Mouse (Mus musculus): Measurements from ENCODE around the gene Tectb.
A peak's percentile ranks its signal among the peaks of the same experiment; 100 is the strongest.

DNA sequence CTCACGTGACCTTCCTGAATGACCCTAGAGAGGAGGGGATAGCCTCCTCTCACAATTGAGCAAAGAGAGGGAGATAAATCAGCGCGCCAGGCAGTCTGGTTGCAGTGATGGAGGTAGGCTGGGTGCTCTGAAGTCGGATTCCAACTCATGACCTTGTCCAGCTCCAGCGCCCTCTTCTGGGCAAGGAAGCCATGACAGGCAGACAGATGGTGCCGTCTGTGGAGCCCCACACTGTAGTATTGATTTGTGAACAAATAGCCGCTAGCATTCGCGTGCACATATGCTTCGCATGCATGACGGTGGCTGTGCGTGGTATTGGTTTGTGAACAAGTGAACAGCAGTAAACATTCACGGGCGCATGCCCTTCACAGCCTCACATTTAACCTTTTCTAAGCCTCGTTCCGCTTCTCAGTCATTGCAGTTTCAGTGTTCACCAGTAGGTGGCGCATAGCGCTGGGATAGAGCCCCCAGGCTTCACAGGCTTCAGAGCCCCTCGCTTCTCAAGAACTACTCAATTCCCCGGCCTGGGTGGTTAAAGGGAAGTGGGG is 37.7 kb downstream of the Tectb start:
- TF ChIP-seq CTCF (IDR thresholded peaks at IDR 0.05; ENCODE audit: low read depth, low read length) (peak; percentile 88), POLR2A (IDR thresholded peaks at IDR 0.05; ENCODE audit: extremely low read depth, insufficient read depth, low read length) (no peak)

Measured in liver, adult 2 months (tissue).